Mouse (Mus musculus): Measurements from ENCODE around the gene Slc17a4.
A peak's percentile ranks its signal among the peaks of the same experiment; 100 is the strongest.

The Slc17a4 gene

GRCm38 (mm10) chr13:23892592-23893268, 22.1 kb downstream of the Slc17a4 start:
- no peak for DNase-seq (ENCODE audit: low read depth, low spot score)

- no peak for DNase-seq (ENCODE audit: low read depth, low spot score)
Observed at GRCm38 (mm10) chr13:23889011-23889605, 25.7 kb downstream of the Slc17a4 start.

GRCm38 (mm10) chr13:23887026-23887725, 27.6 kb downstream of the Slc17a4 start:
- DNase-seq (ENCODE audit: low read depth, low spot score), result no peak

- DNase-seq (ENCODE audit: low read depth, low spot score), result peak; percentile 58
Observed at GRCm38 (mm10) chr13:23885540-23885939, 29.3 kb downstream of the Slc17a4 start.

GRCm38 (mm10) chr13:23879636-23880035, 35.2 kb downstream of the Slc17a4 start:
- DNase-seq (ENCODE audit: low read depth, low spot score), result no peak

GRCm38 (mm10) chr13:23879106-23879505, 35.7 kb downstream of the Slc17a4 start:
- no peak for DNase-seq (ENCODE audit: low read depth, low spot score)

- no peak for DNase-seq (ENCODE audit: low read depth, low spot score)
Observed at GRCm38 (mm10) chr13:23873141-23873540, 41.7 kb downstream of the Slc17a4 start.

GRCm38 (mm10) chr13:23869996-23870395, 44.8 kb downstream of the Slc17a4 start:
- DNase-seq (ENCODE audit: low read depth, low spot score), result no peak

GRCm38 (mm10) chr13:23868790-23869533, 45.8 kb downstream of the Slc17a4 start:
- no peak for DNase-seq (ENCODE audit: low read depth, low spot score)

- DNase-seq (ENCODE audit: low read depth, low spot score), result no peak
Observed at GRCm38 (mm10) chr13:23867405-23867804, 47.4 kb downstream of the Slc17a4 start, which contains the start of gene Slc17a1. Gene Slc17a1, plus strand, starts transcription at chr13:23867750.

GRCm38 (mm10) chr13:23867000-23867399, 47.8 kb downstream of the Slc17a4 start:
- DNase-seq (ENCODE audit: low read depth, low spot score), result no peak

GRCm38 (mm10) chr13:23866086-23866710, 48.6 kb downstream of the Slc17a4 start:
- no peak for DNase-seq (ENCODE audit: low read depth, low spot score)

GRCm38 (mm10) chr13:23864711-23865110, 50.1 kb downstream of the Slc17a4 start:
- no peak for DNase-seq (ENCODE audit: low read depth, low spot score)

- DNase-seq (ENCODE audit: low read depth, low spot score), result no peak
Observed at GRCm38 (mm10) chr13:23861815-23862214, 53.0 kb downstream of the Slc17a4 start.

GRCm38 (mm10) chr13:23856401-23856800, 58.4 kb downstream of the Slc17a4 start:
- no peak for DNase-seq (ENCODE audit: low read depth, low spot score)

GRCm38 (mm10) chr13:23849299-23849698, 65.5 kb downstream of the Slc17a4 start:
- no peak for DNase-seq (ENCODE audit: low read depth, low spot score)
